In the genomic region with DNA sequence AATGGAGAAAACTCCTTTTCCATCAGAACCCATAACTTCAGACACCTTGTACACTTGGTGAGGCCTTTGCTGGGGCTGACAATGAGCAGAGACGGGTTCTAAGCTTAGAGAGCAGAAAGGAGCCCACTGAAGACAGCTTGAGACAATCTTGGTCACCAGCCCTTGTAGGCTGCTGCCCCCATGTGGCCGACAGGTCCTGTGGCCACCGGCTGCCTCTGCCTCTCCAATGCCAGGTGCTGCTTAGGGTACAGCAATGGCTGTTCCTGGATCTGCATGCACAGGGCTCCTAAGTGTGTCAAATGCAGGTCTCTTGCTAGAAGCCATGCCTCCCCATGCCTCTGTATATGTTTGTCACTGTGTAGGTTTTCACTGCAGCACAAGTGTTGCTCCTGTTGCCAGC, we compare ENCODE assay signal across 7 mouse cellular contexts. TPM values are rescaled to one million over a fixed set of nuclear protein-coding genes. Genes with fewer than 3 reads are reported as not detected.
DNase-seq lines count a peak whose midpoint lies in the region; ATAC-seq and TF ChIP-seq lines count a peak whose summit lies in the region.

No protein-coding gene starts in this region.

- TF ChIP-seq POLR2A in cortical plate, adult 2 months (IDR thresholded peaks at IDR 0.05; ENCODE audit: extremely low read depth, insufficient read depth, low read length) = no peak

- 27% methylated on average over 3 of the region's 3 CpGs for WGBS in intestine, embryonic 15.5 days
- 23% methylated on average over 3 of the region's 3 CpGs for WGBS in midbrain, embryonic 11.5 days

- H3K27ac ChIP-seq in cortical plate, adult 2 months (ENCODE audit: insufficient read depth, low read length) = no peak overlapping the region
- H3K27ac ChIP-seq in intestine, embryonic 15.5 days = no peak overlapping the region
- no peak overlapping the region for H3K27ac ChIP-seq in midbrain, embryonic 11.5 days (ENCODE audit: low read depth, low read length)

- DNase-seq in adipocyte (ENCODE audit: low spot score) = peak; percentile 76
- DNase-seq in gastrocnemius, postnatal 14 days = peak; percentile 80
- peak; percentile 79 to 83 for DNase-seq in left cerebral cortex, postnatal 14 days (ENCODE audit: low spot score in 2 of 2)
- peak; percentile 91 for DNase-seq in midbrain, embryonic 11.5 days (ENCODE audit: low spot score, missing footprints)
- DNase-seq in skeletal muscle tissue, adult 2 months (ENCODE audit: low read depth, low spot score) = peak; percentile 69

- no peak overlapping the region for H3K9ac ChIP-seq in intestine, embryonic 15.5 days
- no peak overlapping the region for H3K9ac ChIP-seq in midbrain, embryonic 11.5 days (ENCODE audit: low read length)

- peak; percentile 72 for TF ChIP-seq CTCF in cortical plate, adult 2 months (IDR thresholded peaks at IDR 0.05; ENCODE audit: extremely low read depth, insufficient read depth, low read length)

- intact Hi-C loops in gastrocnemius, postnatal 14 days (cut with DNase I; ENCODE audit: low total_unique reads) = loop anchor here (5.0 kb wide), 2 partner anchors 94 to 189 kb away; no protein-coding TSS in a partner anchor
- intact Hi-C loops in left cerebral cortex, postnatal 14 days (cut with DNase I) = loop anchor here (2.0 to 5.0 kb wide), 2 partner anchors 105 to 189 kb away; no protein-coding TSS in a partner anchor

- H3K36me3 ChIP-seq in intestine, embryonic 15.5 days = peaks cover 34% of the 10 kb centered on the region
- peaks cover 32% of the 10 kb centered on the region for H3K36me3 ChIP-seq in midbrain, embryonic 11.5 days (ENCODE audit: control insufficient read depth, insufficient read depth, low read length)

- 0 out of 2 replicates have a peak, but pooled peaks cover 2% of the 10 kb centered on the region for H3K4me1 ChIP-seq in cortical plate, adult 2 months (ENCODE audit: control insufficient read depth, insufficient read depth, low read length)
- H3K4me1 ChIP-seq in intestine, embryonic 15.5 days (replicated peaks) = no peaks in the 10 kb centered on the region
- no peaks in the 10 kb centered on the region for H3K4me1 ChIP-seq in midbrain, embryonic 11.5 days (ENCODE audit: control insufficient read depth, insufficient read depth, low read length)

- no peaks in the 10 kb centered on the region for H3K9me3 ChIP-seq in intestine, embryonic 15.5 days
- no peaks in the 10 kb centered on the region for H3K9me3 ChIP-seq in midbrain, embryonic 11.5 days (ENCODE audit: control insufficient read depth, low read length)

- H3K4me3 ChIP-seq in cortical plate, adult 2 months (ENCODE audit: insufficient read depth, low read length) = no peak overlapping the region
- H3K4me3 ChIP-seq in intestine, embryonic 15.5 days (replicated peaks) = no peak overlapping the region
- no peak overlapping the region for H3K4me3 ChIP-seq in midbrain, embryonic 11.5 days (ENCODE audit: low read depth, low read length)

- H3K27me3 ChIP-seq in intestine, embryonic 15.5 days (replicated peaks) = no peaks in the 10 kb centered on the region
- no peaks in the 10 kb centered on the region for H3K27me3 ChIP-seq in midbrain, embryonic 11.5 days (ENCODE audit: control insufficient read depth, insufficient read depth, low read length)

- no peak overlapping the region for H3K4me2 ChIP-seq in intestine, embryonic 15.5 days (replicated peaks)
- no peak overlapping the region for H3K4me2 ChIP-seq in midbrain, embryonic 11.5 days

- ATAC-seq in intestine, embryonic 15.5 days = peak; percentile 67; the same call in 1 of the 2 replicates
- ATAC-seq in midbrain, embryonic 11.5 days (ENCODE audit: low FRiP score) = peak; percentile 65

RNA-seq across cellular contexts. Expression of gene Klf2, which starts 47.0 kb away (rescaled TPM):
- polyA plus RNA-seq in cortical plate, adult 2 months (2012; rRNA removed) = 11.7 and 14.7 TPM in 2 replicates
- 10 to 100 TPM; 19.1 to 24.1 TPM for total RNA-seq in gastrocnemius, postnatal 14 days (2021)
- 6.6 and 7.2 TPM in 2 replicates for polyA plus RNA-seq in intestine, embryonic 15.5 days (2015; fragmentation: Nextera tagmentation; extraction: Ambion mirVana)
- 10 to 100 TPM; 16.6 to 21.2 TPM for total RNA-seq in left cerebral cortex, postnatal 14 days (2021)
- polyA plus RNA-seq in midbrain, embryonic 11.5 days (2014; fragmentation: Nextera tagmentation; extraction: Ambion mirVana) = 5.0 and 6.5 TPM in 2 replicates

RNA-seq across cellular contexts. Expression of gene Eps15l1, which starts 55.4 kb away (rescaled TPM):
- 71.4 and 72.9 TPM in 2 replicates for polyA plus RNA-seq in cortical plate, adult 2 months (2012; rRNA removed)
- total RNA-seq in gastrocnemius, postnatal 14 days (2021) = 10 to 100 TPM; 23.2 to 23.4 TPM
- polyA plus RNA-seq in intestine, embryonic 15.5 days (2015; fragmentation: Nextera tagmentation; extraction: Ambion mirVana) = 43.6 and 45.5 TPM in 2 replicates
- total RNA-seq in left cerebral cortex, postnatal 14 days (2021) = 10 to 100 TPM; 63.3 to 69.5 TPM
- 67.6 and 71.3 TPM in 2 replicates for polyA plus RNA-seq in midbrain, embryonic 11.5 days (2014; fragmentation: Nextera tagmentation; extraction: Ambion mirVana)
